Mouse (Mus musculus): ENCODE results near the gene Calm1. TPM values are rescaled to one million over a fixed set of nuclear protein-coding genes. Genes with fewer than 3 reads are reported as not detected.

Calm1 gene
- 850 and 950 TPM in 2 replicates for polyA plus RNA-seq (2012; rRNA removed)

GRCm38 (mm10) chr12:100198967-100199660 is at the start of gene Calm1:
TSS of gene Calm1 (plus strand) at chr12:100199435.

GRCm38 (mm10) chr12:100159261-100159975 is 39.8 kb upstream of the Calm1 start, which contains the start of gene Nrde2:
TSS of gene Nrde2 (minus strand) at chr12:100159653.

Other genes with a start within 250 kb of the Calm1 start
- 0.36 and 0.53 TPM in 2 replicates for gene Kcnk13, start 234.9 kb upstream of the Calm1 start, polyA plus RNA-seq (2012; rRNA removed)
- gene Psmc1, start 89.3 kb upstream of the Calm1 start, polyA plus RNA-seq (2012; rRNA removed), result 18.5 and 24.8 TPM in 2 replicates
- gene Nrde2, start 39.8 kb upstream of the Calm1 start, polyA plus RNA-seq (2012; rRNA removed), result 5.7 and 6.2 TPM in 2 replicates

Data from colon, adult 2 months (tissue).